Mouse (Mus musculus) intestine, embryonic 14.5 days (tissue): ENCODE results near the gene Myo5c. TPM values are rescaled to one million over a fixed set of nuclear protein-coding genes. Genes with fewer than 3 reads are reported as not detected.
A peak's percentile ranks its signal among the peaks of the same experiment; 100 is the strongest.
"Not testable (repeated sequence)": the region's sequence is repeated elsewhere in the genome, so short reads cannot be mapped to it uniquely, and the experiment has no call there.

Experiments used
- ATAC-seq: fragments of 200-750 bp; cut with Nextera tagmentation; replicated peaks from 2 replicates; pipeline ENCODE4 v1.8.0; 2017; ENCODE audit warnings: low read depth, moderate number of reproducible peaks, moderate TSS enrichment, moderate library complexity; ENCODE audit not compliant: low FRiP score, low TSS enrichment
- DNase-seq: peaks from one replicate; pipeline ENCODE4 v3.0.0-alpha.2; 2018; ENCODE audit warnings: low spot score
- H3K27ac ChIP-seq: fragments of 300-500 bp; sonication (generic); 2 replicates; pipeline ENCODE4 v1.5.1; 2014; ENCODE audit warnings: low read depth, mild to moderate bottlenecking, control low read depth
- H3K27me3 ChIP-seq: fragments of 300-500 bp; sonication (generic); replicated peaks from 2 replicates; pipeline ENCODE4 v1.6.1; 2014; ENCODE audit warnings: low read length, control low read depth; ENCODE audit not compliant: control insufficient read depth, insufficient read depth
- H3K36me3 ChIP-seq: fragments of 300-500 bp; sonication (generic); 2 replicates; pipeline ENCODE4 v1.6.1; 2014; ENCODE audit warnings: low read length, control low read depth; ENCODE audit not compliant: control insufficient read depth, insufficient read depth
- H3K4me1 ChIP-seq: fragments of 300-500 bp; sonication (generic); replicated peaks from 2 replicates; pipeline ENCODE4 v1.6.1; 2014; ENCODE audit warnings: low read length, control low read depth, mixed read lengths; ENCODE audit not compliant: control insufficient read depth, insufficient read depth
- H3K4me2 ChIP-seq: fragments of 300-500 bp; sonication (generic); 2 replicates; pipeline ENCODE4 v1.6.1; 2014; ENCODE audit warnings: low read length
- H3K4me3 ChIP-seq: fragments of 300-500 bp; sonication (generic); 2 replicates; pipeline ENCODE4 v1.5.1; 2014; ENCODE audit warnings: low read depth, low read length, control low read depth, mixed read lengths
- H3K9ac ChIP-seq: fragments of 300-500 bp; sonication (generic); 2 replicates; pipeline ENCODE4 v1.6.1; 2014; ENCODE audit warnings: mild to moderate bottlenecking, low read length
- H3K9me3 ChIP-seq: fragments of 300-500 bp; sonication (generic); 2 replicates; pipeline ENCODE4 v1.6.1; 2016; ENCODE audit warnings: low read length, control low read depth; ENCODE audit not compliant: control insufficient read depth
- WGBS: fragments of 180-500 bp; shearing (Covaris S2); extraction: QIAGEN DNeasy Blood & Tissue Kit; methylation state at CpG from one replicate; pipeline ENCODE4 v1.1.7; 2014; 5-methylcytosine and 5-hydroxymethylcytosine counted together
- polyA plus RNA-seq: library from polyadenylated mRNA; unstranded; fragments of >200 nt; fragmentation: Nextera tagmentation; extraction: Ambion mirVana; gene quantifications from 2 replicates; pipeline ENCODE4 v1.2.1, GENCODE M21; 2014

Gene Myo5c
- polyA plus RNA-seq, 1 experiment from 2014 or later: 6.5 TPM

DNA sequence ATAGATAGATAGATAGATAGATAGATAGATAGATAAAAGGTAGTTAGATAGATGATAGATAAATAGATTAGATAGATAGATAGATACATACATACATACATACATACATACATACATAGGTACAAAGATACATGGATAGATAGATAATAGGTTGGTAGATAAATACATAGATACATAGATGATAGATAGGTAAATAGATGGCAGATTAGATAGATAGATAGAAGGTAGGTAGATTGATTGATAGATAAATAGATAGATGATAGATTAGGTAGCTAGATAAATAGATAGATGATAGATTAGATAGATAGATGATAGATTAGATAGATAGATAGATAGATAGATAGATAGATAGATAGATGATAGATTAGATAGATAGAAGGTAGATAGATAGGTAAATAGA, 17.1 kb downstream of the Myo5c start:
- Histone ChIP-seq H3K27me3 (no peaks in the 10 kb centered on the region), H3K4me2 (no peak overlapping the region), H3K36me3 (no peaks in the 10 kb centered on the region), H3K27ac (no peak overlapping the region), H3K4me3 (no peak overlapping the region), H3K9ac (no peak overlapping the region), H3K4me1 (no peaks in the 10 kb centered on the region), H3K9me3 (no peaks in the 10 kb centered on the region)
- DNase-seq (no peak), ATAC-seq (no peak)

DNA sequence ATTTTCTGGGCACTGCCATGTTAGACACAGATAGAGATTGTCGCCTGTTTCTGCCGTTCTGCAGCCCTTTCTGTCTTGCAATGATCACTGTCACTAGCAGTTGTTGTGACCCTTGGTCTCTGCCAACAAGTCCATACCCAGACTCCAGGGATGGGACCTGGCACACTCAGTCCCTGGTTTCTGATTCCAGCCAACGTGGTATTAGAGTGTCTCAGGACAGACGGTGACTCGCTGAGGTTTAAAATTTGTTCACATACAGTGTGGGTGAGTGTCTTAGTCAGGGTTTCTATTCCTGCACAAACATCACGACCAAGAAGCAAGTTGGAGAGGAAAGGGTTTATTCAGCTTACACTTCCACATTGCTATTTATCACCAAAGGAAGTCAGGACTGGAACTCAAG, 21.3 kb downstream of the Myo5c start:
- not testable (repeated sequence) for H3K36me3 ChIP-seq, H3K4me2 ChIP-seq, DNase-seq, H3K9me3 ChIP-seq, H3K4me1 ChIP-seq, ATAC-seq, H3K27me3 ChIP-seq, H3K27ac ChIP-seq, H3K4me3 ChIP-seq, H3K9ac ChIP-seq
- 69% methylated on average over 6 of the region's 6 CpGs for WGBS

DNA sequence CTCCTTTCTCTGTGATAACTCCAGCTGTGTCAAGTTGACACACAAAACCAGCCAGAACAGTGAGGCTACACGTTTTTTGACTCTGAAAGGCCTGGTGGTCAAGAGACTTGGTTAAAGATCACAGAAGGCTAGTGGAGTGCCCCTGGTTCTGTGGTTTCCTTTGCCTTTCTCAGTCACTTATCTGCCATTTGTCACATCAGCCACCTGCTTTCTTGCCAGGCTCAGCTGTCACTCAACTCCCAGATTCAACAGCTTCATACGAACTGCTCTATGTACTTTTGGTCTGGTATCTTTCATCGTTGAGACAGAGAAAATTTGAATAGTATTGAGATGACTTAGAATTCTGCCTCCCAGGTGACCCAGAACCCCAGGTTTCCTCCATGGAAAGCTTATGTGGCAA, 21.9 kb downstream of the Myo5c start:
- H3K36me3 ChIP-seq: no peaks in the 10 kb centered on the region
- H3K9me3 ChIP-seq: no peaks in the 10 kb centered on the region
- DNase-seq: no peak
- 52% methylated on average over 3 of the region's 3 CpGs for whole genome bisulfite sequencing
- H3K4me1 ChIP-seq: no peaks in the 10 kb centered on the region
- H3K4me3 ChIP-seq: no peak overlapping the region
- ATAC-seq: no peak
- no peak overlapping the region for H3K4me2 ChIP-seq
- H3K27ac ChIP-seq: no peak overlapping the region
- H3K9ac ChIP-seq: no peak overlapping the region
- H3K27me3 ChIP-seq: no peaks in the 10 kb centered on the region

DNA sequence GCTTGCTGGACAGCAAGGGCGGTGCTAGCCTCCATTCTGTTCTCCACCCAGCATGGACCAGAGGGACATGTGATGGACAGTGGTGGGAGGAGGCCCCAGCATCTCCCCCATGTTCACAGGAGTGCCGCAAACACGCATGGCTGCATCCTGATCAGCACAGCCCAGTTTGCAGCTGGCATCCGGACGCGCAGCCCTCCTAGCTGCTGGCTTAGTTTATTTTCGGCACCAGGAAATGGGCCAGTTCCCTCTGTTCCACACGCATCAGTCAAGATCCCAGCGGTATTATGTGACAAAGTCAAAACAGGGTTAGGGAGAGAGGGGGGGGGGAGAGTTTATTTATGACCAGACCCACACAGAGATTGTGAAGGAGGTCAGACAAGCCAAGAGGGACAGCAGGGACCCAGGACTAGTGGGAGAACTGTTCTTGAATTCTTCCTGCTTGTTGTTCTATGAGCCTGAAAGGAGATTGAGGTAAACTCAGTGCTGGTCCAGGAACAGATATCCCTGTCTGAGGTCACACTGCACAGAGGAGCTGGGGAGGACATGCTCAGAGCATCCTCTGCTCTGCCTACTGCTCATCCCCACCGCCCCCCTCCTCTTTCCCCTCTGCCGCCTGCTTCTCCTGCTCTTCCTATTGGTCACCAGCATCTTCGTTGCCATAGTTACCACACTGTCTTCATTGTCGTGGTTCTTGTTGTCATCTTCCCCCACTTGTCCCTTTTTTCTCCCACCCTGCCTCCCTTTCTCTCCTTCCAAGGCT, 22.6 kb downstream of the Myo5c start:
- ATAC-seq (no peak), DNase-seq (no peak)
- H3K27me3 ChIP-seq: no peaks in the 10 kb centered on the region

DNA sequence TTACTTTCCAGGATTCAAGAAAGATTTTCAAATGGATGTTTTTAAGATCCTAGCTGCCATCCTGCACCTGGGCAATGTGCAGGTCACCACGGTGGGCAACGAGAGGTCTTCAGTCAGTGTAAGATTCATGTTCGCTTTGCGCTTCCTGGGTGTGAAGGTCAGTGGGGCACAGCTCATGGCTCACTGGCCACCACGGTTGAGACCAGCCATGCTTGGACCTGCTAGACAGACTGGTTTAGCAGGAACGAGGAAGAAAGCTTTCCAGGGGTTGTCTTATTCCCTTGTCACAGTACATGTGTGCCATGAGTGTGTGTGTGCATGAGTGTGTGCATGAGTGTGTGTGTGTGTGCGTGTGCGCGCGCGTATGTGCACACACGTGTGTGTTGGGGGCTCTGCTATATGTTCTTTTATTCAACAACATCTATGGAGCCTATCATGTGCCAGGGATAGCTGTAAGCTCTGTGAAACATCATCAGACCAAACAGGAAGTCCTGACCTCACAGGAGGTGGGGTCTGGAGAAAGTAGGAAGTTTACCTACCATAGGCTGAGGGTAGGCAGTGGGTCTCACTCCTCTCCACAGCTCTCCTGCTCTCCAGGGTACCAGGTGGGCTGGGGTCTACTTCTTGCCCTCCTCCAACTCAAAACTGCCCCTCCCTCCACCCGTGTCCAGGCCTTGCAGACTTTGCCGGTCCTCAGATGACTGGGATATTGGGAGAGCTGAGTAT, 24.2 kb downstream of the Myo5c start:
- ATAC-seq: no peak
- no peak for DNase-seq
- Histone ChIP-seq H3K27me3 (no peaks in the 10 kb centered on the region), H3K4me1 (0 out of 2 replicates have a peak, but pooled peaks cover 2% of the 10 kb centered on the region), H3K4me2 (no peak overlapping the region), H3K9ac (no peak overlapping the region), H3K36me3 (no peaks in the 10 kb centered on the region), H3K4me3 (no peak overlapping the region), H3K9me3 (no peaks in the 10 kb centered on the region), H3K27ac (no peak overlapping the region)
- 85% methylated on average over 14 of the region's 14 CpGs for WGBS

More for the DNA sequence above, 22.6 kb downstream of the Myo5c start:
- Histone ChIP-seq H3K9me3 (no peaks in the 10 kb centered on the region), H3K9ac (no peak overlapping the region), H3K4me1 (no peaks in the 10 kb centered on the region), H3K4me3 (no peak overlapping the region), H3K4me2 (no peak overlapping the region), H3K27ac (no peak overlapping the region), H3K36me3 (no peaks in the 10 kb centered on the region)
- WGBS: 58% methylated on average over 13 of the region's 13 CpGs

DNA sequence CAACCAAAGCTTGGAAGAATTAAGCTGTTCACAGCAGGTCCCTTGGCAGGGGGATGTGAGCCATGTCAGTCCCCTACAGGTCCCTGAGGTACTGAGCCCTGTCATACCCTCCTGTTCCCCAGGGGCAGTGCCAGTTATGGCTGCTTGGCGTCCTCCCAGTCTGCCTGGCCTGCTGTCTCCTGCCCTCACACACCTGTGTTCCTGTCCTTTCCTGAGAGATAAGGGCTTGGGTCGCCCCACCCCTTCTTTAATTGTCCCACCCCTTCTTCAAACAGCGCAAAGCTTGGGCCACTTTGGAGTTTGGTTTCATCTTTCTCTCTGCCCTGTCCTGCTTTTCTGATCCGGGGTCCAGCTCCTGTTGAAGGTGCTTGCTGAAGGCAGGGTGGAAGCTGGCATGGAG, 27.0 kb downstream of the Myo5c start:
- no peaks in the 10 kb centered on the region for H3K9me3 ChIP-seq
- H3K4me1 ChIP-seq: 0 out of 2 replicates have a peak, but pooled peaks cover 5% of the 10 kb centered on the region
- no peaks in the 10 kb centered on the region for H3K36me3 ChIP-seq
- 60% methylated on average over 4 of the region's 4 CpGs for WGBS
- DNase-seq (no peak), ATAC-seq (0 out of 2 replicates have a peak, but pooled peaks have one; percentile 26)
- H3K4me2 ChIP-seq: no peak overlapping the region
- no peak overlapping the region for H3K9ac ChIP-seq
- no peak overlapping the region for H3K4me3 ChIP-seq
- no peaks in the 10 kb centered on the region for H3K27me3 ChIP-seq
- no peak overlapping the region for H3K27ac ChIP-seq

DNA sequence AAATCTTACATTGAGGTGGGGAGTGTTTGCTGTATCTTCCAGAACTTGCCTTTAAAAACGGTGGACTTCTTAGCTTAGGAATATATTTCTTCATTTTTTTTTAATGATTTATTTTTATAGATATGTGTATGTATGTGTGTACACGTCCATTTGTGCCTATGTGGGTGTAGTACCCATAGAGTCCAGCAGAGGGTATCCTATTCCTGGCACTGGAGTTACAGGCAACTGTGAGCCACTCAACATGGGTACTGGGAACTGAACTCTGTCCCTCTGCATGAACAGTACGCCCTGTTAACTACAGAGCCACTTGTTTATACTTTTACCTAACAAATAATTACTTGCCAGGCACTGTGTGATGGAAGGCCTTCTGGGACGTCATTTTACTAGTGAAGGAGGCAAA, 27.8 kb downstream of the Myo5c start:
- 83% methylated on average over 4 of the region's 4 CpGs for WGBS
- no peaks in the 10 kb centered on the region for H3K9me3 ChIP-seq
- ATAC-seq: no peak
- DNase-seq: no peak
- no peaks in the 10 kb centered on the region for H3K27me3 ChIP-seq
- no peak overlapping the region for H3K9ac ChIP-seq
- H3K27ac ChIP-seq: no peak overlapping the region
- H3K36me3 ChIP-seq: no peaks in the 10 kb centered on the region
- H3K4me1 ChIP-seq: 0 out of 2 replicates have a peak, but pooled peaks cover 5% of the 10 kb centered on the region
- H3K4me2 ChIP-seq: no peak overlapping the region
- no peak overlapping the region for H3K4me3 ChIP-seq

DNA sequence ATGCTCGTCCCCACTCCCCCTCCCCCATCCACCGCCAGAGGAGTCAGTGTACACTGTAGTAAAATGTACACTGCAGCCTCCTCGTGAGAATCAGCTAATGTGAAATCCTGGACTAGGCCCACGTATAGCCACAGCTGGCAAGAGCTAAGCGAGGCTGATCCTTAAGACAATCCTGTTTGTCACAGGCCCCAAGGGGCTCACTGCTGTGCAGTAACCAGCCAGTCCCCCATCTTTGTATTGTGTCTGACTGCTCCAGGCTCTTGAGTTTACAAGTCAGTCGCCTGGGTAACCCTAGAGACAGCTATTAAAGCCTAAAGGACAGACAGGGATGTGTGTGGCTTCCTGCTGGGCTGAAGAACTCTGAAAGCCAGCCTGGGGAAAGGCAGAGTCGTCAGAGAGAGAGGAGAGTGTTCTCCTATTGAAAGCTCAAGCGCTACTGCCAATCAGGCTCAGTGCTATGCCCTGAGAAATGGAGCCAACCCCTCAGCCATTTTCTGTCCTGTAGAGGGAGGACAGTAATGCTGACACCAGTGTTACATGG, 29.6 kb downstream of the Myo5c start:
- no peak overlapping the region for H3K27ac ChIP-seq
- H3K9ac ChIP-seq: no peak overlapping the region
- WGBS: 19% methylated on average over 8 of the region's 8 CpGs
- DNase-seq (no peak), ATAC-seq (no peak)
- H3K9me3 ChIP-seq: no peaks in the 10 kb centered on the region
- H3K4me2 ChIP-seq: no peak overlapping the region
- no peak overlapping the region for H3K4me3 ChIP-seq
- H3K27me3 ChIP-seq: no peaks in the 10 kb centered on the region
- H3K4me1 ChIP-seq: 0 out of 2 replicates have a peak, but pooled peaks cover 5% of the 10 kb centered on the region
- H3K36me3 ChIP-seq: no peaks in the 10 kb centered on the region
